Mouse (Mus musculus) embryonic fibroblast, embryonic 13.5 days (primary cell): ENCODE results near the gene Psmb7.

ENCODE experiments used
- CTCF ChIP-seq: IDR thresholded peaks from 2 replicates; pipeline ENCODE4 v1.5.1; 2011; ENCODE audit warnings: mild to moderate bottlenecking, control low read depth, low read length, moderate library complexity, borderline replicate concordance; ENCODE audit not compliant: insufficient read depth
- POLR2A ChIP-seq: IDR thresholded peaks from 2 replicates; pipeline ENCODE4 v1.6.1; 2011; ENCODE audit warnings: low read depth, mild to moderate bottlenecking, control low read depth, low read length, moderate library complexity

DNA sequence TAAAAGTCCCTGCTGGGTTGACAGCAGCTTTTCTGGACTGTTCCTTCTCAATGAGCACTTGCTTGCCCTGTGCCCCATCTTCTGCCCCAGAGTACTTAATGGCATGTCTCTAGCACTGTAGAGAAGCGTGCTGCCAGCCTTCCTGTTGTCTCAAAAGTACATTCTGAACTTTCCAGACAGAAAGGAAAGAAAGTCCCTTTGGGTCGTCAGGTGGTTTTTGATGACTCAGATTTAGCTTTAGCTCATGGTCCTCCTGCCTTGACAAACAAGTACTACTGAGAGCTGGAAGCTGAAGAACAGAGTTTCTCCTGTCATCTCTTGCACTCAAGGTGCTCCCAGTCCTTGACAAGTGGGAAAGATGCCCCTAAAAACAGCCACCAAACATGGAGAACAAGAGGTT lies 33.7 kb downstream of the Psmb7 start:
- no peak for TF ChIP-seq CTCF
- TF ChIP-seq POLR2A: no peak
